Mouse (Mus musculus) kidney, adult 8-10 months (tissue): Measurements from ENCODE around the gene Spaca9.
A peak's percentile ranks its signal among the peaks of the same experiment; 100 is the strongest.

Experiments used
- DNase-seq, 2 experiments: peaks; one replicate each; pipeline ENCODE4 v3.0.0; 2022

The Spaca9 gene

DNA sequence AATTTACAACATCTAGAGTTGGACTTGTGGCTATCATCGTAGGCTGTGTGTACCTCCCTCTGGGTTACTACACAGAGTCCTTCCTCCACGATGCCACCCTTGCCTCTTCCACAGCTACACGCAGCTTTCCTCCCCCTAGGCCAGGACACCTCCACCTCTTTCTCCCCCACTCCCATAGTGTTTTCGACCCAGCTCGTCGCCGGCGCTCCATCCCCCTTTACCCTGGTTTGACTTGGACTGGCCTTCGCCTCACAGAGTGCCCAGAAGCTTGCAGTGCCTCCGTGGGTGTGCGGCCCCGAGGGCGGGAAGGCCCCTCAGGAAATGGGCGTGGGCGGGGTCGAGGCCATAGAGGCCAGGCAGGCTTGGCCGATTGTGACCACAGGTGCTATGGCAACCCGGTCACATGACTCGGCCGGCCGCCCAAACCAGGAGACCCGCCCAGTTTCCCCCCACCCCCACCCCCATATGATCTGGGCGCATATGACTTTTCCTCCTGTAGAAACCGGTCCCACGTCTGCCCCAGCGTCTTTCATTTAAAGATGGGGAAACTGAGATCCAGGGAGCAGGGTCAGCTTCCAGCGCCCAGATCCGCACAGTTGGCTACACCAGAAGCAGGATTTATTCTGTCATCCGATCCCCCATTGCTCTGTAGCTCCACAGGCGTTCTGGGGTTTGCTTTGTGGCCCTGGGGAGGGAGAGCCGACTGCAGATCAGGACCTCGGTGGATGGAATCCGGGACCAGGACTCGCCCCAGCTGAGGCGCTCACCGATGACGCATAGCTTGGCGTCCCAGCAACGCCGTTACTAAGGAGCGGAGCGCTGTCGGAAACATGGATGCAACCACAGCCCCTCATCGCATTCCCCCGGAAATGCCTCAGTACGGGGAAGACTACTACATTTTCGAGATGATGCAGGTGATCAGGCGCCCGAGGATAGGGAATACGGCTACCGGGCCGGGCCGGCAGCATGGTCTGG is at the start of gene Spaca9, which contains the start of gene Ak8:
Gene Spaca9 (minus strand): TSS at position 367 of the 975 bp plus-strand sequence.
Gene Ak8 (plus strand): TSS at position 804 of the 975 bp plus-strand sequence.
- DNase-seq = peak; percentile 44 to 62

- DNase-seq = no peak
Measured at GRCm38 (mm10) chr2:28747705-28748104, 48.2 kb upstream of the Spaca9 start.

- no peak for DNase-seq
Measured at GRCm38 (mm10) chr2:28746682-28747332, 47.3 kb upstream of the Spaca9 start.

DNA sequence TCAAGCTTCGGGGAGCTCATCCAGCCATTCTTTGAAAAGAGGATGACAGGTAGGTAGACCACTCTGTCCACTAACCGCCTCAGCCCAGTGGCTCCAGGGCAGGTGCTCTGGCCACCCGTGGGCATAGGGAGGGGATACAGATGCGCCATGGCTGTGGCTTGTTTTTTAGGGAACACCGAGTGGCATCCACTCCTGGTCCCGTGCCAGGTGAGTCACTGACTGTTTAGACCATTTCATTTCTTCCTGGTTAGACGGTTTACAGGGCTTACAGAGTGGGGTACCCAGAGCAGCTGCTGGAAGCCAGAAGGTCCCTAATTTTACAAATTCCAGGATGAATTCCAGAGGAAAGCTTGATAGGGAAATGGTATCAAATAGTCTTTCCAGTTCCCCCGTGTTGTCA is 43.2 kb upstream of the Spaca9 start:
- DNase-seq = no peak

- DNase-seq = no peak
Measured at GRCm38 (mm10) chr2:28740159-28740558, 40.6 kb upstream of the Spaca9 start.

- no peak for DNase-seq
Measured at GRCm38 (mm10) chr2:28737112-28737511, 37.6 kb upstream of the Spaca9 start.

GRCm38 (mm10) chr2:28730676-28731075 is 31.1 kb upstream of the Spaca9 start:
- DNase-seq = no peak

DNA sequence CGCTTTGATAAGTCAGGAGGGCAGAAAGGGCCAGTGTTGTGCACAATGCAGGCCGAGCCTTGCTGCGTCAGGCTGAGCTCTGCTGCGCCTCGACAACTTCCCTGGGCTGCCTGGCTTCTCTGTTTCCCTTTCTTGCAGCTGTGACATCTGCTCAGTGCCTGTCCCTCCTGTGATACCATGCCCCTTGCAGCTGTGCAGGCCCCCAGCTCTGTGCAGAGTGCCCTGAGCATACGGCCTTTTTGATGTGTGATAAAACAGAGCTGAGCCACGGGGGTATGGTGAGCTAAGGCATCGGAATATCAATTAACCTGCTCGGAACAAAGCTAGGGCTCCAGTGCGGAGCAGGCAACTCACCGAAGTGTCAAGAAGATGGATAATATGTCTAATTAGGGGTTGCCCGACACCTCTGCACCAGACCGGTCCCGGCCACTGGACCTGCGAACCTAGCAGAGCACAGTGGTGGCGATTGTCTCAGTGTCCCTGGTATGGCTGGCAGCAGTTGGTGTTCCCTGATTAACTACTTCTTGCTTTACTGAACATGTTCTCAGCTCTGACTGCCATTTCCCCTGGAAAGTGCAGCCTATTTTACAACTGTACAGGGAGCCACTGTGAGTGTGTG is 28.4 kb upstream of the Spaca9 start:
- DNase-seq = no peak

- no peak for DNase-seq
Measured at GRCm38 (mm10) chr2:28723912-28724311, 24.4 kb upstream of the Spaca9 start.

- no peak for DNase-seq
Measured at GRCm38 (mm10) chr2:28722419-28722818, 22.9 kb upstream of the Spaca9 start.

DNA sequence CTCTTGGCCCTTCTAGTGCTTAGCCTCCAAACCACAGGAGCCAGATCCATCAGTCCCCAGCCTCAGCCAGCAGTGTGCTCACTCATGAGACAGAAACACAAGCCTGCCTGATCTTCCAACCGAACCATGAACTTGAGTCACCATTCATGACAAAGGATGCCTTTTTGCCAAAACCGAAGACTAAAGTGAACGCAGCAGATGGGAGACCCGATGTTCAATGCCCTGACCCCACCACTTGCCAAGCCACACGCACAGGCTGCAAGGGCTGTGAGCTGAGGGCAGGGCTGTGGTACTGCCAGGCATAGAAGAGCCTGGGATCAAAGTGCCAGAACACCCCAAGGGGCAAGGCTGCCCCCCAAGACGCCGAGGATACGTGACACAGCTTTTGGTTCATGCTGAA is 13.5 kb upstream of the Spaca9 start:
- DNase-seq = no peak

DNA sequence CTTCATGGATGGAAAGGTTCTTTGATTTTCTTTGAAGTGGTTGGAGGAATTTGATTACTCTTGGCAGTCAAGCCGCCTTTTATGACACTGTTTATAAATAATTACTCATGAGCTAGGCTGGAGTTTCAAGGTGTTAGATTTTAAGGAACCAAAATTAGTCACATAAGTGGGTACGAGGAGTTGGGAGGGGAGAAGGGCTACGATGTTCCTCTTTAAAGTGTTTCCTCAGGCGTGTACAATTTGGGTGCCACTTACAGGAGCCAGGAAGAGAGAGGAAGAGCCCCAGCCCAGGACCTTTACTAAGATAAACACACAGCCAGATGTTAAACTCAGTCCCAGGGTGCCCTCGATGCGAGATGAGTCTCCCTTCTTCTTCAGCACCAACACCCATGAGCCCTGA is 7.3 kb upstream of the Spaca9 start:
- DNase-seq = no peak

- no peak for DNase-seq
Measured at GRCm38 (mm10) chr2:28706106-28706636, 6.6 kb upstream of the Spaca9 start.

- DNase-seq = no peak
Measured at GRCm38 (mm10) chr2:28701646-28702262, 2.2 kb upstream of the Spaca9 start.

- DNase-seq = no peak
Measured at GRCm38 (mm10) chr2:28698566-28698965, 961 bp downstream of the Spaca9 start.

DNA sequence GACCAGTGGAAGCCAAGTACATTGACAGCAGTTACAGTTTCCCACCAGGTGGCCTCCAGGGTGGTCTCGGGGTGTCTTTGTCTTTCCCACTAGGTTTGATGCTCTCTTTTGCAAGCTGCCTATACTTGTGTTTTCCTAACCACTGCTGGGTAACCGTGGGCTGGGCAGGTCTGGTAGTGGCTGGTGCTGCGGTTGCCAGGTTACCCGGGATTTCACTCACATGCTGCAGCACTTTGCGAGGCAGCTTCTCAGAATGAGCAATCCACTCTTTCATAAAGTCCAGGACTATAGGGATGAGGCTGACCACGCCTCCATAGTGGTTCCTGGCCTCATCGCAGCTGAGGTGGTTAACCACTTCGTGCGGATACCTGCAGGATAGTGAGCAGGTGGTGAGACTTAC is 6.8 kb downstream of the Spaca9 start:
- no peak for DNase-seq

DNA sequence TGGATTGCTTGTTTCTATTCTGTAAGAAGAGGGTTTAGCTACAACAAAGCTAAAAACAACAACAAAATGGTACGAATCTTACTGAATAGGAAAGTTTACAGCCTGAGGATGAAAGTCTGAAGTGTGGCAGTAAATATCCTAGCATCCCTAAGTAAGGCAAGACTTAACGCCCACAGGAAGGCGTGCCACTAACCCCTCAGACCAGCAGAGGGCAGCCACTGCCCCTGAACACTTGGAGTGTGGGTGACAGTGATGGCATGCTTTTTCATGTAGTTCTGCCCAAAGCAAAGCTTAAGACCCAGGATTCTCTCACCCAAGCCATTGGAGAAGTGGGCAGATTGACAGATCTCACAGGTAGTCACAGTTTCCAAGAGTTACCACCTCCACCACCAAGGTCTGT is 11.1 kb downstream of the Spaca9 start:
- DNase-seq = peak in 1 of 2 experiments; percentile 25

GRCm38 (mm10) chr2:28685895-28686294 is 13.6 kb downstream of the Spaca9 start:
- DNase-seq = no peak

DNA sequence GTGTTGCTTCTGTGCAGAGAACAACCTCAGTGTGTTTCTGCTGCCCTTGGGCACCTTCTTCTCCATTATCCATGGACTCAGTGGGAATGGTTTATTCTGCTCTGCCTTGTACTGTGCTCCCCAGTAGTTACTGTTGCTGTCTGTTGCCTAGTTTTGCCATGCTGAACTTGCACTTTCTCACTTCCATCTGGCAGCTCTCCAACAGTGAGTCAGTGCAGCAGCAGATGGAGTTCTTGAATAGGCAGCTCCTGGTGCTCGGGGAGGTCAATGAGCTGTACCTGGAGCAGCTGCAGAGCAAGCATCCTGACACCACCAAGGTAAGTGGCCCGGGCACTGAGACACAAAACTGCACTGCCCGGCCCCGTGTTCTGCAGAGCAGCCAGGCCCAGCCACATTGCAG is 17.8 kb downstream of the Spaca9 start:
- DNase-seq = peak; percentile 44 to 61

- peak in 1 of 2 experiments; percentile 37 for DNase-seq
Measured at GRCm38 (mm10) chr2:28680710-28681109, 18.8 kb downstream of the Spaca9 start.

GRCm38 (mm10) chr2:28676005-28676404 is 23.5 kb downstream of the Spaca9 start:
- DNase-seq = no peak

DNA sequence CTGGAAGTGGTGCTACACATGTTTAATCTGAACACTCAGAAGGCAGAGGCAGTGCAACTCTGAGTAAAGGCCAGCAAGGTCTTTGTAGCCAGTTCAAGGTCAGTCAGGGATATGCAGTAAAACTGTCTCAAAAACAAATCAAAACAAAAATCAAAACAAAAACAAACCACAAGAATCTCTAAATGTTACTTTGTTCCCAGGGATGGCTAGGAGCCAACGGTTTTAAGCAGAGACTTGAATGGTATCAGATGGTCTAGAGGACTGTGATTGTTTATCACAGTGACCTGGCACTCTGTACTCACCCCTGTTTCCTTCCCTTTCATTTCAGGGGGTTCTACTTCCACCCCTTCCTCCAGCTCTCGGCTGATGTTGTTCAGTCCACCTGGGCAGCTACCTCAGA is 28.1 kb downstream of the Spaca9 start:
- peak in 1 of 2 experiments; percentile 32 for DNase-seq

GRCm38 (mm10) chr2:28665818-28666217 is 33.7 kb downstream of the Spaca9 start:
- DNase-seq = no peak
